Mouse (Mus musculus) frontal cortex, postnatal 14 days (tissue): Measurements from ENCODE around the gene Col11a2.
"Not testable (repeated sequence)": the region's sequence is repeated elsewhere in the genome, so short reads cannot be mapped to it uniquely, and the experiment has no call there.

Experiments
- DNase-seq, 2 experiments: peaks; one replicate each; pipeline ENCODE4 v3.0.0; 2022; ENCODE audit warnings: low spot score in 2 of 2

The Col11a2 gene

GRCm38 (mm10) chr17:34038878-34039561 is at the start of gene Col11a2:
TSS of gene Col11a2 (plus strand) at chr17:34039437.
- peak; percentile 31 to 36 for DNase-seq

- no peak for DNase-seq
These were observed 47.2 kb upstream of the Col11a2 start for GRCm38 (mm10) chr17:33991788-33992664.

- no peak for DNase-seq
These were observed 44.3 kb upstream of the Col11a2 start for GRCm38 (mm10) chr17:33994959-33995358.

- no peak for DNase-seq
These were observed 43.6 kb upstream of the Col11a2 start for GRCm38 (mm10) chr17:33995651-33996050.

- not testable (repeated sequence) for DNase-seq
These were observed 42.2 kb upstream of the Col11a2 start for GRCm38 (mm10) chr17:33997025-33997424.

- not testable (repeated sequence) for DNase-seq
These were observed 40.5 kb upstream of the Col11a2 start for GRCm38 (mm10) chr17:33998697-33999096.

- no peak for DNase-seq
These were observed 39.7 kb upstream of the Col11a2 start for GRCm38 (mm10) chr17:33999341-34000149.

- peak; percentile 44 to 53 for DNase-seq
These were observed 39.1 kb upstream of the Col11a2 start, which contains the start of gene H2-K1 for GRCm38 (mm10) chr17:34000150-34000537. TSS of gene H2-K1 (minus strand) at chr17:34000347.

GRCm38 (mm10) chr17:34000796-34001195 is 38.4 kb upstream of the Col11a2 start:
- DNase-seq = not testable (repeated sequence)

GRCm38 (mm10) chr17:34003426-34003825 is 35.8 kb upstream of the Col11a2 start:
- peak in 1 of 2 experiments; percentile 19 for DNase-seq

GRCm38 (mm10) chr17:34006570-34006969 is 32.7 kb upstream of the Col11a2 start:
- no peak for DNase-seq

GRCm38 (mm10) chr17:34010156-34010555 is 29.1 kb upstream of the Col11a2 start:
- DNase-seq = no peak

GRCm38 (mm10) chr17:34013436-34013835 is 25.8 kb upstream of the Col11a2 start:
- DNase-seq = no peak

- no peak for DNase-seq
These were observed 17.5 kb upstream of the Col11a2 start for GRCm38 (mm10) chr17:34021539-34022413.

GRCm38 (mm10) chr17:34022414-34022783 is 16.8 kb upstream of the Col11a2 start:
- DNase-seq = no peak

GRCm38 (mm10) chr17:34022987-34023386 is 16.2 kb upstream of the Col11a2 start:
- no peak for DNase-seq

GRCm38 (mm10) chr17:34023678-34024077 is 15.6 kb upstream of the Col11a2 start:
- no peak for DNase-seq

GRCm38 (mm10) chr17:34024317-34024821 is 14.9 kb upstream of the Col11a2 start, which contains the start of gene Ring1:
TSS of gene Ring1 (minus strand) at chr17:34024680.
- DNase-seq = peak; percentile 84

- no peak for DNase-seq
These were observed 14.1 kb upstream of the Col11a2 start for GRCm38 (mm10) chr17:34024861-34025755.

GRCm38 (mm10) chr17:34025756-34026151 is 13.5 kb upstream of the Col11a2 start:
- DNase-seq = peak in 1 of 2 experiments; percentile 28
